Mouse (Mus musculus) ES-Bruce4 (cell line): ENCODE results near the gene Mettl26.

Experiments
- CTCF ChIP-seq: IDR thresholded peaks from one replicate; pipeline ENCODE4 v1.8.1; 2011; ENCODE audit warnings: low read depth, low read length
- EP300 ChIP-seq: IDR thresholded peaks from 2 replicates; pipeline ENCODE4 v1.6.1; 2011; ENCODE audit warnings: low read depth, low read length; ENCODE audit not compliant: insufficient read depth

DNA sequence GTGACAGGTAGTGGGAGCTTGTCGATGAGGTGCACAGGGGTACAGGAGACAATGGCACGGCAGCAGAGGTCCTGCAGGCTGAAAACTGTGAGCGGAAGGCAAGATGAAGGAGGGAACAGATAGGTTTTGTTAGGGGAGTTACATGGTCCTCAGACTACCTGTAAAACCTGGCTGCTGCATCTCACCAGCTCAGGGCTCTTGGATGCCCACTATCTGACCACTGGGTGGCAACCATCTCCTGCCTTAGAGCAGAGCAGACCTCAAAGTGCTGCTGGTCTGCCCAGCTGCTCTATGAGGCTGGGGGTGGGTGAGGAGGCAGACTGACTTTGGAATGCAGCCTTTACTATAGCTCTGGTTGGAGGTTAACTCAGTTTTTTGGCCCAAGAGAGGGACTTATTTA, 8.9 kb downstream of the Mettl26 start:
- no peak for TF ChIP-seq CTCF
- no peak for TF ChIP-seq EP300
